Mouse (Mus musculus): ENCODE measurements around the gene Tmem178b.

DNA sequence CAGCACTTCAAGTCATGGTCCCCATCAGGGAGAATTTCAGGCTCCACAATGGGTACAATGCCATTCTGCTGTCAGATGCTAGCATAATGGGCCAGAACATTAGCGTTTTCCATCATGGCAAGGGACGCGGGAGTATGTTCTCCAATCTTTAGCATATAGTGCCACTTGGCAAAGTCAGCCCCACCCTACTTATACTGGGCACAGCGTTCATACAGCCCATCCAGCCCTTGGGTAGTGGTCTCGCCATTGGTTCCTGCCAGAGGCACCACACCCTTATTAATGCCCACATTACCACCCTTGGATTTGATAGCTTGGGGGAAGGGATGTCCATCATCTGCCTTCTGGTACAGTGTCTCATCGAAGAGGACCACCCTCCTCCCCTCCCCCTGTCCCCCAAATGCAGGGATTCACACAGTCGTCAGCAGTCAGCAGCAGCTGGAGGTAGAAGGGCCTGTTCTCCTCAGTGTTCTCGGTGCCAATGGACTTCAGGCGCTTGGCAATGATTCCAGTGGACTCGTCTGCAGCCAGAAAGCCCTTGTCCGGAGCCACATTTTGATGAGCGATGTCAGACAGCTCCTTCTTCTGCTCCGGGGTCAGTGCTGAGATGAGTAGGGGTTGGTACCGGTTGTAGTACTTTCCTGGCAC, 29.3 kb upstream of the Tmem178b start:
- no peak for TF ChIP-seq CTCF (IDR thresholded peaks at IDR 0.05)
- TF ChIP-seq EP300 (IDR thresholded peaks at IDR 0.05; ENCODE audit: insufficient read depth, low read depth, low read length), result no peak
- TF ChIP-seq POLR2A (IDR thresholded peaks at IDR 0.05; ENCODE audit: insufficient read depth, low read depth, low read length), result no peak

Measured in heart, adult 2 months (tissue).